Mouse (Mus musculus) cortical plate, adult 2 months (tissue): Measurements from ENCODE around the gene Was.

ENCODE experiments used
- CTCF ChIP-seq: fragments of 200-500 bp; IDR thresholded peaks from 2 replicates; pipeline ENCODE4 v1.5.1; 2011; ENCODE audit warnings: mild to moderate bottlenecking, control low read depth, low read length; ENCODE audit not compliant: insufficient read depth; ENCODE audit errors: extremely low read depth
- POLR2A ChIP-seq: fragments of 200-500 bp; IDR thresholded peaks from 2 replicates; pipeline ENCODE4 v1.6.1; 2011; ENCODE audit warnings: mild to moderate bottlenecking, low read length, control low read depth; ENCODE audit not compliant: insufficient read depth; ENCODE audit errors: extremely low read depth

DNA sequence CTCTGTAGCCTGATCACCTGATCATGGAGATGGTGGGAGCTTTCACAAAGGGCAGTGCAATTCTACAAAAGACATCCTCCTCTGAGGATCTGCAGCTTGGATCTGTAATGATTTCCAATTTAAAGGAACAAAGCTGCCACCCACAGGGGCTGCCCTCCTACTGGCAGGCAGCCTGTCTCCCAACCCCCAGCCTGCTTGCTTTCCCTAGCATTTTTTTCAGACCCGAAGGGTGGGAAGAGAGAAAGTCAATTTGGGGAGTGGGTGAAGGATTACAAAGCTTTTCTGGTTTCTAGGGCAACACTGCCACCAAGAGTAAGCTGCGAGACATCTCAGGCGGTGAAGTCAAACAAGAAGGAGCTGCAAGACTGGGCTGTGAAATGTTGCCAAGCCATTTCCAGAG, 10.7 kb upstream of the Was start:
- TF ChIP-seq CTCF (peak; percentile 47; the same call in 1 of the 2 replicates), POLR2A (no peak)
